Mouse (Mus musculus) small intestine, adult 2 months (tissue): ENCODE results near the gene Map3k11. TPM values are rescaled to one million over a fixed set of nuclear protein-coding genes. Genes with fewer than 3 reads are reported as not detected.

Source experiments
- H3K27ac ChIP-seq: fragments of 200-500 bp; 2 replicates; pipeline ENCODE4 v1.5.1; 2012; ENCODE audit warnings: low read depth, low read length, control low read depth, inconsistent platforms; ENCODE audit not compliant: insufficient read depth
- H3K27me3 ChIP-seq: fragments of 200-500 bp; 2 replicates; pipeline ENCODE4 v1.6.1; 2012; ENCODE audit warnings: mild to moderate bottlenecking, moderate library complexity, low read length, inconsistent platforms; ENCODE audit not compliant: control insufficient read depth, insufficient read depth
- H3K36me3 ChIP-seq: fragments of 200-500 bp; 2 replicates; pipeline ENCODE4 v1.6.1; 2012; ENCODE audit warnings: mild to moderate bottlenecking, low read length, control low read depth, inconsistent platforms; ENCODE audit not compliant: control insufficient read depth, insufficient read depth
- H3K4me1 ChIP-seq: fragments of 200-500 bp; 2 replicates; pipeline ENCODE4 v1.6.1; 2012; ENCODE audit warnings: low read length, inconsistent platforms, mixed read lengths; ENCODE audit not compliant: control insufficient read depth, insufficient read depth, insufficient read length
- H3K4me3 ChIP-seq: fragments of 200-500 bp; 2 replicates; pipeline ENCODE4 v1.5.1; 2012; ENCODE audit warnings: low read depth, mild to moderate bottlenecking, control low read depth, inconsistent platforms, low read length, moderate library complexity
- CTCF ChIP-seq: fragments of 200-500 bp; IDR thresholded peaks from 2 replicates; pipeline ENCODE4 v1.5.1; 2012; ENCODE audit warnings: low read depth, mild to moderate bottlenecking, control low read depth, inconsistent platforms, low read length, moderate library complexity, mixed read lengths; ENCODE audit not compliant: insufficient replicate concordance, insufficient read length; ENCODE audit errors: extremely low read depth
- POLR2A ChIP-seq: fragments of 200-500 bp; IDR thresholded peaks from 2 replicates; pipeline ENCODE4 v1.6.1; 2012; ENCODE audit warnings: low read depth, mild to moderate bottlenecking, control low read depth, inconsistent platforms, low read length, moderate library complexity
- WGBS: fragments of 180-500 bp; shearing (Covaris S2); methylation state at CpG from one replicate; pipeline ENCODE4 v1.1.7; 2018; 5-methylcytosine and 5-hydroxymethylcytosine counted together
- polyA plus RNA-seq: library from polyadenylated mRNA; depleted of rRNA; stranded (reverse); fragments of >200 nt; gene quantifications from 2 replicates; pipeline ENCODE4 v1.2.3, GENCODE M21; 2012

Gene Map3k11
- polyA plus RNA-seq, 1 experiment: 169 TPM

GRCm38 (mm10) chr19:5723934-5724548 lies 35.5 kb downstream of the Map3k11 start:
- TF ChIP-seq POLR2A (no peak), CTCF (no peak)
- WGBS: 41% methylated on average over 4 of the region's 4 CpGs
- H3K36me3 ChIP-seq: peaks cover 33% of the 10 kb centered on the region
- peaks cover 37% of the 10 kb centered on the region for H3K4me1 ChIP-seq
- peak overlapping the region; percentile 72 for H3K4me3 ChIP-seq
- H3K27me3 ChIP-seq: no peaks in the 10 kb centered on the region
- peak overlapping the region; percentile 92 for H3K27ac ChIP-seq

- peaks cover 39% of the 10 kb centered on the region for H3K4me1 ChIP-seq
- H3K4me3 ChIP-seq: peak overlapping the region; percentile 72
- H3K27me3 ChIP-seq: no peaks in the 10 kb centered on the region
- peaks cover 28% of the 10 kb centered on the region for H3K36me3 ChIP-seq
- peak overlapping the region; percentile 92 for H3K27ac ChIP-seq
- 16% methylated on average over 7 of the region's 7 CpGs for WGBS
- TF ChIP-seq CTCF (no peak), POLR2A (peak; percentile 71)
Measured at GRCm38 (mm10) chr19:5724549-5724941, 36.0 kb downstream of the Map3k11 start.

- Histone ChIP-seq H3K4me3 (peak overlapping the region; percentile 72), H3K27me3 (no peaks in the 10 kb centered on the region), H3K27ac (peak overlapping the region; percentile 92), H3K4me1 (peaks cover 39% of the 10 kb centered on the region), H3K36me3 (peaks cover 22% of the 10 kb centered on the region)
- 61% methylated on average over 12 of the region's 12 CpGs for WGBS
- TF ChIP-seq CTCF (no peak), POLR2A (no peak)
Measured at GRCm38 (mm10) chr19:5725029-5725707, 36.6 kb downstream of the Map3k11 start.

GRCm38 (mm10) chr19:5725767-5726515 lies 37.4 kb downstream of the Map3k11 start, which contains the start of gene Ehbp1l1:
Gene Ehbp1l1 (minus strand): TSS chr19:5726317.
- Histone ChIP-seq H3K4me3 (peak within 1 kb of the TSS; percentile 72), H3K27me3 (no peaks in the 10 kb centered on the region), H3K4me1 (peaks cover 40% of the 10 kb centered on the region), H3K27ac (peak within 1 kb of the TSS; percentile 92), H3K36me3 (peaks cover 14% of the 10 kb centered on the region)
- TF ChIP-seq CTCF: no peak
- peak; percentile 72 for TF ChIP-seq POLR2A
- 9% methylated on average over 49 of the region's 49 CpGs for WGBS

- Histone ChIP-seq H3K4me3 (peak overlapping the region; percentile 46), H3K4me1 (peaks cover 47% of the 10 kb centered on the region), H3K27me3 (no peaks in the 10 kb centered on the region), H3K36me3 (peaks cover 5% of the 10 kb centered on the region), H3K27ac (peak overlapping the region; percentile 82)
- 49% methylated on average over 15 of the region's 15 CpGs for WGBS
- no peak for TF ChIP-seq POLR2A
- TF ChIP-seq CTCF: no peak
Measured at GRCm38 (mm10) chr19:5726961-5727578, 38.5 kb downstream of the Map3k11 start.

GRCm38 (mm10) chr19:5727701-5728100 lies 39.2 kb downstream of the Map3k11 start:
- TF ChIP-seq CTCF (peak; percentile 98), POLR2A (no peak)
- Histone ChIP-seq H3K27me3 (no peaks in the 10 kb centered on the region), H3K4me3 (peak overlapping the region; percentile 46), H3K4me1 (peaks cover 43% of the 10 kb centered on the region), H3K36me3 (no peaks in the 10 kb centered on the region), H3K27ac (peak overlapping the region; percentile 82)
- 6% methylated on average over 14 of the region's 14 CpGs for WGBS
